Mouse (Mus musculus): ENCODE measurements around the gene March9.

DNA sequence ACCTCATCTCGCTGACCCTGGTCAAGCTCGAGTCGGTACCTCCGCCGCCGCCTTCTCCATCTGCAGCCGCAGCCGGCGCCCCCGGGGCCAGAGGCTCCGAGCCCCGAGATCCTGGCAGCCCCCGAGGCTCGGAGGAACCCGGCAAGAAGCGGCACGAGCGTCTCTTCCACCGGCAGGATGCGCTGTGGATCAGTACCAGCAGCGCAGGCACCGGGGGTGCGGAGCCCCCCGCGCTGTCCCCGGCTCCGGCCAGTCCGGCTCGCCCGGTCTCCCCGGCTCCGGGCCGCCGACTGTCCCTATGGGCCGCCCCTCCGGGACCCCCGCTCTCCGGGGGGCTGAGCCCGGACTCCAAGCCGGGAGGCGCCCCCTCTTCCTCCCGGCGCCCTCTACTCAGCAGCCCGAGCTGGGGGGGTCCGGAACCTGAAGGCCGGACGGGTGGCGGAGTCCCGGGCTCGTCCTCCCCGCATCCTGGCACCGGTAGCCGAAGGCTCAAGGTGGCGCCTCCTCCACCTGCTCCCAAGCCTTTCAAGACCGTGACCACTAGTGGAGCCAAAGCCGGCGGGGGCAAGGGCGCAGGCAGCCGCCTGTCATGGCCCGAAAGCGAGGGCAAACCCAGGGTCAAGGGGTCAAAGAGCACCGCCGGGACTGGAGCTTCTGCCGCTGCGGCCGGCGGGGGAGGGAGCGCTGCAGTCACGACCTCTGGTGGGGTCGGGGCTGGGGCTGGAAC is 19.8 kb upstream of the March9 start:
- no peak for TF ChIP-seq POLR2A (IDR thresholded peaks at IDR 0.05; ENCODE audit: low read depth, low read length)
- peak; percentile 14; the same call in 1 of the 2 replicates for TF ChIP-seq CTCF (conservative IDR thresholded peaks at IDR 0.05; ENCODE audit: insufficient read depth, insufficient read length, low read depth, low read length)
